Mouse (Mus musculus) G1E (cell line): ENCODE results near the gene Tspyl1.

Experiments used
- CTCF ChIP-seq: IDR thresholded peaks from 2 replicates; pipeline ENCODE4 v1.5.1; 2012; ENCODE audit warnings: low read depth, low read length, inconsistent platforms, mixed read lengths
- POLR2AphosphoS5 ChIP-seq: IDR thresholded peaks from 2 replicates; pipeline ENCODE4 v1.6.1; 2012; ENCODE audit warnings: low read depth, low read length, inconsistent platforms; ENCODE audit not compliant: insufficient replicate concordance
- TAL1 ChIP-seq: conservative IDR thresholded peaks from 2 replicates; pipeline ENCODE4 v1.6.1; 2012; ENCODE audit warnings: low read depth, low read length, inconsistent platforms, mixed read lengths

GRCm38 (mm10) chr10:34271681-34272080 is 10.3 kb upstream of the Tspyl1 start:
- TF ChIP-seq POLR2AphosphoS5 (no peak), CTCF (no peak), TAL1 (no peak)
